9 mouse cellular contexts compared by ENCODE assay signal in genomic region chr6:52270494-52271480, GRCm38 (mm10). TPM values are rescaled to one million over a fixed set of nuclear protein-coding genes. Genes with fewer than 3 reads are reported as not detected.
DNase-seq lines count a peak whose midpoint lies in the region; ATAC-seq and TF ChIP-seq lines count a peak whose summit lies in the region.
"Had no signal": no experiment of that assay in that cellular context is flagged by ENCODE, and none has a peak within 500 bp of the region (broad histone marks: within the 10 kb centered on the region; RNA-seq: fewer than 3 reads in every experiment).

No protein-coding gene starts in this region.

- H3K4me3 ChIP-seq in hindbrain, embryonic 11.5 days (ENCODE audit: low read depth, low read length) = no peak overlapping the region
- H3K4me3 ChIP-seq in hindbrain, embryonic 12.5 days = no peak overlapping the region
- no peak overlapping the region for H3K4me3 ChIP-seq in left cerebral cortex, adult 2 months
- no peak overlapping the region; the same call in 1 of the 2 replicates for H3K4me3 ChIP-seq in midbrain, postnatal 0 days (ENCODE audit: low read depth, low read length)

- DNase-seq in hindbrain, embryonic 11.5 days (ENCODE audit: low spot score) = peak; percentile 84
- DNase-seq in Patski (ENCODE audit: low read depth, low spot score) = no peak
- DNase-seq in embryo, embryonic 9.5 days (ENCODE audit: extremely low spot score) = peak; percentile 65
- peak; percentile 72 for DNase-seq in induced T-regulatory cell, adult 2 months (ENCODE audit: low read depth)
- DNase-seq in left cerebral cortex, adult 2 months (ENCODE audit: extremely low spot score in 1 of 2, low spot score in 2 of 2) = peak; percentile 52 to 69
- peak; percentile 71 for DNase-seq in midbrain, postnatal 0 days (ENCODE audit: low spot score)

- TF ChIP-seq CTCF in Patski (IDR thresholded peaks at IDR 0.05) = peak; percentile 88
- TF ChIP-seq CTCF in left cerebral cortex, adult 2 months (IDR thresholded peaks at IDR 0.05) = peak; percentile 86
- peak; percentile 82 for TF ChIP-seq CTCF in midbrain, postnatal 0 days (IDR thresholded peaks at IDR 0.05)

- H3K9ac ChIP-seq in hindbrain, embryonic 11.5 days (ENCODE audit: low read depth, low read length) = no peak overlapping the region
- no peak overlapping the region for H3K9ac ChIP-seq in hindbrain, embryonic 12.5 days
- no peak overlapping the region for H3K9ac ChIP-seq in midbrain, postnatal 0 days (replicated peaks; ENCODE audit: low read length, poor library complexity, severe bottlenecking)

- in situ Hi-C loops in Patski (cut with MboI; ENCODE audit: low pct_unique_long_range_greater_than_20kb) = loop anchor here (5.0 kb wide), 1 partner anchor 307 kb away; no protein-coding TSS in a partner anchor

- intact Hi-C loops in left cerebral cortex, adult 2 months (cut with DNase I) = loop anchor here (2.0 to 5.0 kb wide), 2 partner anchors 306 to 452 kb away; no protein-coding TSS in a partner anchor

- H3K27me3 ChIP-seq in hindbrain, embryonic 11.5 days (ENCODE audit: control insufficient read depth, insufficient read depth, low read length) = peaks cover 93% of the 10 kb centered on the region
- peaks cover 96% of the 10 kb centered on the region for H3K27me3 ChIP-seq in hindbrain, embryonic 12.5 days
- peaks cover 11% of the 10 kb centered on the region for H3K27me3 ChIP-seq in Patski
- H3K27me3 ChIP-seq in midbrain, postnatal 0 days (ENCODE audit: insufficient read depth, low read length) = peaks cover 92% of the 10 kb centered on the region

- H3K4me1 ChIP-seq in hindbrain, embryonic 11.5 days (replicated peaks; ENCODE audit: control insufficient read depth, insufficient read depth, low read length) = no peaks in the 10 kb centered on the region
- H3K4me1 ChIP-seq in hindbrain, embryonic 12.5 days = no peaks in the 10 kb centered on the region
- H3K4me1 ChIP-seq in midbrain, postnatal 0 days (ENCODE audit: insufficient read depth, low read length) = no peaks in the 10 kb centered on the region; the same call in 1 of the 2 replicates

- no peak for ATAC-seq in hindbrain, embryonic 11.5 days (ENCODE audit: low FRiP score)
- ATAC-seq in hindbrain, embryonic 12.5 days (ENCODE audit: low FRiP score) = no peak
- peak; percentile 60 for ATAC-seq in Patski
- ATAC-seq in midbrain, postnatal 0 days (ENCODE audit: low FRiP score) = no peak
- no peak for ATAC-seq in monocyte, adult 5-6 weeks (replicated peaks; ENCODE audit: insufficient number of reproducible peaks, low FRiP score, low TSS enrichment, poor library complexity, severe bottlenecking)

- no peaks in the 10 kb centered on the region for H3K36me3 ChIP-seq in hindbrain, embryonic 11.5 days (ENCODE audit: control insufficient read depth, insufficient read depth, low read length)
- H3K36me3 ChIP-seq in hindbrain, embryonic 12.5 days = no peaks in the 10 kb centered on the region
- H3K36me3 ChIP-seq in midbrain, postnatal 0 days (ENCODE audit: insufficient read depth, low read length) = no peaks in the 10 kb centered on the region

- H3K27ac ChIP-seq in hindbrain, embryonic 11.5 days (ENCODE audit: low read depth, low read length) = no peak overlapping the region
- no peak overlapping the region for H3K27ac ChIP-seq in hindbrain, embryonic 12.5 days
- H3K27ac ChIP-seq in left cerebral cortex, adult 2 months = no peak overlapping the region
- no peak overlapping the region for H3K27ac ChIP-seq in midbrain, postnatal 0 days (ENCODE audit: low read depth, low read length)

- CTCF ChIA-PET in Patski (lab: Charles Lee) = interaction anchor here (0.7 to 2.3 kb wide), 5 partner anchors 13 to 454 kb away, joined by 3 to 6 read pairs (median 5); no protein-coding TSS in a partner anchor

- 5% methylated on average over 23 of the region's 23 CpGs for WGBS in hindbrain, embryonic 11.5 days
- 4% methylated on average over 23 of the region's 23 CpGs for WGBS in hindbrain, embryonic 12.5 days
- 7% methylated on average over 23 of the region's 23 CpGs for WGBS in midbrain, postnatal 0 days

- H3K4me2 ChIP-seq in hindbrain, embryonic 11.5 days (replicated peaks; ENCODE audit: low read depth, low read length) = no peak overlapping the region
- no peak overlapping the region for H3K4me2 ChIP-seq in hindbrain, embryonic 12.5 days (replicated peaks)
- H3K4me2 ChIP-seq in midbrain, postnatal 0 days (ENCODE audit: low read depth, low read length, poor library complexity, severe bottlenecking) = no peak overlapping the region

- POLR2A ChIA-PET in Patski (lab: Charles Lee) = interaction anchor here (0.5 to 1.0 kb wide), 4 partner anchors 9 to 442 kb away, joined by 3 to 4 read pairs (median 3); partner anchors contain the start of gene Tax1bp1

- no peaks in the 10 kb centered on the region for H3K9me3 ChIP-seq in hindbrain, embryonic 11.5 days (ENCODE audit: control insufficient read depth, low read length)
- H3K9me3 ChIP-seq in hindbrain, embryonic 12.5 days (replicated peaks) = no peaks in the 10 kb centered on the region
- no peaks in the 10 kb centered on the region for H3K9me3 ChIP-seq in midbrain, postnatal 0 days (ENCODE audit: low read length)

RNA-seq across cellular contexts. Expression of gene Hoxa13, which starts 10.1 kb away (rescaled TPM):
- polyA plus RNA-seq in hindbrain, embryonic 11.5 days (2014; fragmentation: Nextera tagmentation; extraction: Ambion mirVana) = not detected in 2 replicates
- polyA plus RNA-seq in hindbrain, embryonic 12.5 days (2016; fragmentation: Nextera tagmentation; extraction: Ambion mirVana) = not detected in 2 replicates
- 12.4 TPM for polyA plus RNA-seq in Patski (2021)
- total RNA-seq in left cerebral cortex, adult 2 months (2021) = not detected
- not detected in 2 replicates for total RNA-seq in midbrain, postnatal 0 days (2014; rRNA removed)
- polyA plus RNA-seq in midbrain, postnatal 0 days (2015; fragmentation: Nextera tagmentation; extraction: Ambion mirVana) = not detected in 2 replicates
- total RNA-seq in monocyte, adult 5-6 weeks (2017) = not detected in 3 replicates
- total RNA-seq: layer of hippocampus, adult 18-20 months had no signal

RNA-seq across cellular contexts. Expression of gene Hoxa11, which starts 25.2 kb away (rescaled TPM):
- not detected in 2 replicates for polyA plus RNA-seq in hindbrain, embryonic 11.5 days (2014; fragmentation: Nextera tagmentation; extraction: Ambion mirVana)
- not detected in 2 replicates for polyA plus RNA-seq in hindbrain, embryonic 12.5 days (2016; fragmentation: Nextera tagmentation; extraction: Ambion mirVana)
- 19.3 TPM for polyA plus RNA-seq in Patski (2021)
- total RNA-seq in left cerebral cortex, adult 2 months (2021) = not detected
- total RNA-seq in midbrain, postnatal 0 days (2014; rRNA removed) = not detected in 2 replicates
- polyA plus RNA-seq in midbrain, postnatal 0 days (2015; fragmentation: Nextera tagmentation; extraction: Ambion mirVana) = not detected in 2 replicates
- total RNA-seq in monocyte, adult 5-6 weeks (2017) = not detected in 3 replicates
- total RNA-seq: layer of hippocampus, adult 18-20 months had no signal

RNA-seq across cellular contexts. Expression of gene Hoxa10, which starts 30.1 kb away (rescaled TPM):
- not detected in 2 replicates for polyA plus RNA-seq in hindbrain, embryonic 11.5 days (2014; fragmentation: Nextera tagmentation; extraction: Ambion mirVana)
- not detected in 2 replicates for polyA plus RNA-seq in hindbrain, embryonic 12.5 days (2016; fragmentation: Nextera tagmentation; extraction: Ambion mirVana)
- 104 TPM for polyA plus RNA-seq in Patski (2021)
- total RNA-seq in left cerebral cortex, adult 2 months (2021) = not detected
- not detected in 2 replicates for total RNA-seq in midbrain, postnatal 0 days (2014; rRNA removed)
- not detected in 2 replicates for polyA plus RNA-seq in midbrain, postnatal 0 days (2015; fragmentation: Nextera tagmentation; extraction: Ambion mirVana)
- total RNA-seq in monocyte, adult 5-6 weeks (2017) = 2.5 TPM in 1 of 3 replicates, not detected in the others
- total RNA-seq: layer of hippocampus, adult 18-20 months had no signal

RNA-seq across cellular contexts. Expression of gene Hoxa9, which starts 39.9 kb away (rescaled TPM):
- 0.25 and 1.1 TPM in 2 replicates for polyA plus RNA-seq in hindbrain, embryonic 11.5 days (2014; fragmentation: Nextera tagmentation; extraction: Ambion mirVana)
- polyA plus RNA-seq in hindbrain, embryonic 12.5 days (2016; fragmentation: Nextera tagmentation; extraction: Ambion mirVana) = 0.12 TPM in 1 of 2 replicates, not detected in the other
- 76.7 TPM for polyA plus RNA-seq in Patski (2021)
- total RNA-seq in left cerebral cortex, adult 2 months (2021) = not detected
- not detected in 2 replicates for total RNA-seq in midbrain, postnatal 0 days (2014; rRNA removed)
- not detected in 2 replicates for polyA plus RNA-seq in midbrain, postnatal 0 days (2015; fragmentation: Nextera tagmentation; extraction: Ambion mirVana)
- 0.29 TPM in 1 of 3 replicates, not detected in the others for total RNA-seq in monocyte, adult 5-6 weeks (2017)
- total RNA-seq: layer of hippocampus, adult 18-20 months had no signal

RNA-seq across cellular contexts. Expression of gene Evx1, which starts 42.5 kb away (rescaled TPM):
- 5.2 and 5.9 TPM in 2 replicates for polyA plus RNA-seq in hindbrain, embryonic 11.5 days (2014; fragmentation: Nextera tagmentation; extraction: Ambion mirVana)
- 11.5 and 12.6 TPM in 2 replicates for polyA plus RNA-seq in hindbrain, embryonic 12.5 days (2016; fragmentation: Nextera tagmentation; extraction: Ambion mirVana)
- not detected for polyA plus RNA-seq in Patski (2021)
- total RNA-seq in left cerebral cortex, adult 2 months (2021) = not detected
- total RNA-seq in midbrain, postnatal 0 days (2014; rRNA removed) = 1.0 and 2.2 TPM in 2 replicates
- polyA plus RNA-seq in midbrain, postnatal 0 days (2015; fragmentation: Nextera tagmentation; extraction: Ambion mirVana) = 0.85 and 1.0 TPM in 2 replicates
- not detected in 3 replicates for total RNA-seq in monocyte, adult 5-6 weeks (2017)
- total RNA-seq: layer of hippocampus, adult 18-20 months had no signal

Comparison
In these comparisons a context has a peak if more than half of its experiments do, and no peak if none do; other contexts are left out.
1. RNA of gene Hoxa13, which starts 10.1 kb away (polyA plus RNA-seq): 12.4 TPM in Patski (single experiment); not detected in hindbrain, embryonic 11.5 days, not detected in hindbrain, embryonic 12.5 days and not detected in midbrain, postnatal 0 days; every median in the first group is over 10 times any median in the second.
2. RNA of gene Hoxa11, which starts 25.2 kb away (polyA plus RNA-seq): 19.3 TPM in Patski (single experiment); not detected in hindbrain, embryonic 11.5 days, not detected in hindbrain, embryonic 12.5 days and not detected in midbrain, postnatal 0 days; every median in the first group is over 10 times any median in the second.
3. RNA of gene Hoxa10, which starts 30.1 kb away (polyA plus RNA-seq): 104 TPM in Patski (single experiment); not detected in hindbrain, embryonic 11.5 days, not detected in hindbrain, embryonic 12.5 days and not detected in midbrain, postnatal 0 days; every median in the first group is over 100 times any median in the second.
4. Peak in every context shown above with its lines, with median percentiles within 50 percentile points of each other: CTCF ChIP-seq.